Mouse (Mus musculus): ENCODE measurements at regions not wholly inside any gene's neighbourhood (a gene's known extent, or its start where the extent isn't known, plus 50 kb on each side); places are given as distances from the start of the nearest gene placed in this dataset.
A peak's percentile ranks its signal among the peaks of the same experiment; 100 is the strongest.

DNA sequence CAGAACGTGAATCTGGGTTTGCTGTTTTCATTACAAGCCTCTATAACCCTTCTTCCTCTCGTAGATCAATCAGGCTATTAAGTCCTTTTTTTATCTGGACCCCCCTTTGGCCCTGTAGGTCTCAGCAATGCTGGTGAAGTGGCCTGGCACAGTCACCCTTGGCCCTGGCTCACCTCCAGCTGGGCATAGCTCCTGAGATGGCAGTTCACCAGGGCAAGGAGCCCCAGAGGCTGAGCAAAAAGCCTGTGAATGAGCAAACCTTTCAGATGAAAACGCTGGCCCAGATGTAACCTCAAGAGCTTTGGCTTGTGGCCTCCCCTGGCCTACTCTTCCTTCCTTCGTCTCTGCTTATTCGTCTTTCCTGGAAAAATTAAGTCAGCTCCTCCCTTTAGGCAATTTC, 121.7 kb upstream of the Cdyl start:
- Histone ChIP-seq H3K27ac (replicated peaks; ENCODE audit: low read depth, low read length) (no peak overlapping the region), H3K9ac (ENCODE audit: low read length) (no peak overlapping the region), H3K36me3 (ENCODE audit: control insufficient read depth, insufficient read depth, low read length) (no peaks in the 10 kb centered on the region), H3K4me1 (ENCODE audit: control insufficient read depth, insufficient read depth, low read length) (0 out of 2 replicates have a peak, but pooled peaks cover 4% of the 10 kb centered on the region), H3K4me3 (ENCODE audit: low read depth, low read length) (no peak overlapping the region), H3K27me3 (ENCODE audit: control insufficient read depth, insufficient read depth, low read length) (no peaks in the 10 kb centered on the region), H3K4me2 (ENCODE audit: low read depth, severe bottlenecking) (no peak overlapping the region), H3K9me3 (ENCODE audit: control insufficient read depth, low read length) (no peaks in the 10 kb centered on the region)
- 80% methylated on average over 5 of the region's 5 CpGs for WGBS
- DNase-seq (ENCODE audit: low spot score): no peak
- no peak for ATAC-seq (ENCODE audit: insufficient number of reproducible peaks, low FRiP score, low TSS enrichment, low read depth)

DNA sequence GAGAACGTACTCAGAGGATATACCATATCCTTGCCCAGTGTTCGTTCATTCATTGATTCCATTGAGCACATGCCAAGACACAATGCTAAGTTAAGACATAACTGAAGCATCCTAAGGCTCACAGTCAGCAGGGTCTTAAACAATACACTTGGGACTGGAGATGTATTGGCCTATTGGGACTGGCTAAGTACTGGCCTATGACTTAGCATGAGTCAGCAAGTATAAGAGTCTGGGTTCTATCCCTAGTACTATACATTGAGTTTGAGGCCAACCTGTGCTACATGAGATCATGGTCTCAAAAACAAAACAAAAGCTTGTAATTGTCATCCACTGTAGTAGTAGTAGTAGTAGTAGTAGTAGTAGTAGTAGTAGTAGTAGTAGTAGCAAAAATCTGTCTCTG, 119.2 kb upstream of the Cdyl start:
- H3K4me2 ChIP-seq (ENCODE audit: low read depth, severe bottlenecking): no peak overlapping the region
- no peaks in the 10 kb centered on the region for H3K9me3 ChIP-seq (ENCODE audit: control insufficient read depth, low read length)
- H3K4me3 ChIP-seq (ENCODE audit: low read depth, low read length): no peak overlapping the region
- no peak overlapping the region for H3K9ac ChIP-seq (ENCODE audit: low read length)
- H3K4me1 ChIP-seq (ENCODE audit: control insufficient read depth, insufficient read depth, low read length): 0 out of 2 replicates have a peak, but pooled peaks cover 4% of the 10 kb centered on the region
- WGBS: 85% methylated on average over 2 of the region's 2 CpGs
- H3K27me3 ChIP-seq (ENCODE audit: control insufficient read depth, insufficient read depth, low read length): no peaks in the 10 kb centered on the region
- ATAC-seq (ENCODE audit: insufficient number of reproducible peaks, low FRiP score, low TSS enrichment, low read depth) (no peak), DNase-seq (ENCODE audit: low spot score) (no peak)
- no peaks in the 10 kb centered on the region for H3K36me3 ChIP-seq (ENCODE audit: control insufficient read depth, insufficient read depth, low read length)
- H3K27ac ChIP-seq (replicated peaks; ENCODE audit: low read depth, low read length): no peak overlapping the region

DNA sequence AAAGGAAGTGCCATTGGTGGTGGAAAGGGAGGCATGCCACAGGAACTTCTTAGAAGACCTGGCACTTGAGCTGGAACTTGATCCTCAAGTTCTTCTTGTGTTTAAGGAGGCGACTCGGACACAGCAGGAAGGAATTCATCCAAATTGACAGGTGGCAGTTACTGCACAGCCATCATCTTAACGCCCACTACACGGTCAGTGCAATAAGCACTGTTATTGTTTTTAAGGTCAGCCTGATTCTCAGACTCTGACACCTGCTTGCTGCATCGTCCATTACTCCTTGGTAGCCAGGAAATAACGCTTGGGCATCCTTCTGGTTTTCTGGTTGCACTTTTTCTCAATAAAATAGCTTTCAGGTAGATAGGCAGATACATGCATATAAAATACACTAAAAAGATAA, 118.6 kb upstream of the Cdyl start:
- 71% methylated on average over 6 of the region's 6 CpGs for WGBS
- ATAC-seq (ENCODE audit: insufficient number of reproducible peaks, low FRiP score, low TSS enrichment, low read depth) (no peak), DNase-seq (ENCODE audit: low spot score) (no peak)
- Histone ChIP-seq H3K4me2 (ENCODE audit: low read depth, severe bottlenecking) (no peak overlapping the region), H3K4me1 (ENCODE audit: control insufficient read depth, insufficient read depth, low read length) (0 out of 2 replicates have a peak, but pooled peaks cover 4% of the 10 kb centered on the region), H3K27ac (replicated peaks; ENCODE audit: low read depth, low read length) (no peak overlapping the region), H3K9me3 (ENCODE audit: control insufficient read depth, low read length) (no peaks in the 10 kb centered on the region), H3K4me3 (ENCODE audit: low read depth, low read length) (no peak overlapping the region), H3K27me3 (ENCODE audit: control insufficient read depth, insufficient read depth, low read length) (no peaks in the 10 kb centered on the region), H3K9ac (ENCODE audit: low read length) (no peak overlapping the region), H3K36me3 (ENCODE audit: control insufficient read depth, insufficient read depth, low read length) (no peaks in the 10 kb centered on the region)

DNA sequence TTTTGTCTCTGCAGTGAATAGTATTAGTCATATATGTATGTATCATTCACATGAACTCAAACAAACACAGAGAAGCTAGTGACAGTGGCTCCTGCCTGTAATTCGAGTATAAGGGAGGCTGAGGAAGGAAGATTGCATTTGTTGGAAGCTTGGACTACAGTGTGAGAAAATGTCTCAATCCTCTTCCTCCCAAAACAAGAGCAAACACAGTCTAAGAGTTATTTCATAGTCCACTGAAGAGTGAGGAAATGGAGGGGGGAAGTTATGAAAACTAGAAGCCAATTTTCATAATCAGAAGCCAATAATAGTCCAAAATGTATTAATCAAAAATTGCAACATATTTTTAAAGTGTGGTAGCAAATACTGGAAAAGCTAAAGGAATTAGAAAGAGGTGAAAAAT, 95.6 kb upstream of the Cdyl start:
- no peaks in the 10 kb centered on the region for H3K36me3 ChIP-seq (ENCODE audit: control insufficient read depth, insufficient read depth, low read length)
- H3K27me3 ChIP-seq (ENCODE audit: control insufficient read depth, insufficient read depth, low read length): no peaks in the 10 kb centered on the region
- no peaks in the 10 kb centered on the region for H3K9me3 ChIP-seq (ENCODE audit: control insufficient read depth, low read length)
- no peak for ATAC-seq (ENCODE audit: insufficient number of reproducible peaks, low FRiP score, low TSS enrichment, low read depth)
- H3K27ac ChIP-seq (replicated peaks; ENCODE audit: low read depth, low read length): no peak overlapping the region
- no peak for DNase-seq (ENCODE audit: low spot score)
- H3K4me1 ChIP-seq (ENCODE audit: control insufficient read depth, insufficient read depth, low read length): no peaks in the 10 kb centered on the region
- WGBS: 60% methylated on average over 1 of the region's 1 CpGs
- H3K4me3 ChIP-seq (ENCODE audit: low read depth, low read length): no peak overlapping the region
- no peak overlapping the region for H3K4me2 ChIP-seq (ENCODE audit: low read depth, severe bottlenecking)
- H3K9ac ChIP-seq (ENCODE audit: low read length): no peak overlapping the region

DNA sequence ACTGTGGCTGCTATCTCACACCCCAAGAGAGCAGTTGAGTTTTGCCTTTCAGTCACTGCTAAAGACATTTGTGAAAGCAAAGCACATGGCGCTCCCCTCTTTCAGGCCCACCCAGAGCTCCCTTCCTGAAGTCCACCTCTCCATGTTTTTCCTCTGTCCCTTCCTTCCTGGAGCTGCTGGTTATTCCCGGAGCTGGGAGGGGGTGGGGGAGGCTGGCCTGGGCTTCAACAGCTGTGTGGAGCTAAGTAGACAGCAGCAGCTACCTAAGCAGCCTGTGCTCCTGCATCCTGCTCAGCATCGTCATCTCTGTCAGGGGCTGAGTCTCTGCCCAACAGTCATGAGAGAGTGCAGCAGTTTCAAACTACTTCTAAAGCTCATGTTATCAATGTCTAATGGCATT, 78.0 kb upstream of the Cdyl start:
- WGBS: 25% methylated on average over 3 of the region's 3 CpGs
- no peak overlapping the region for H3K4me3 ChIP-seq (ENCODE audit: low read depth, low read length)
- H3K9ac ChIP-seq (ENCODE audit: low read length): no peak overlapping the region
- ATAC-seq (ENCODE audit: insufficient number of reproducible peaks, low FRiP score, low TSS enrichment, low read depth): peak; percentile 81; the same call in 1 of the 2 replicates
- DNase-seq (ENCODE audit: low spot score): peak; percentile 82
- no peak overlapping the region for H3K4me2 ChIP-seq (ENCODE audit: low read depth, severe bottlenecking)
- no peaks in the 10 kb centered on the region for H3K9me3 ChIP-seq (ENCODE audit: control insufficient read depth, low read length)
- no peak overlapping the region for H3K27ac ChIP-seq (replicated peaks; ENCODE audit: low read depth, low read length)
- H3K4me1 ChIP-seq (ENCODE audit: control insufficient read depth, insufficient read depth, low read length): no peaks in the 10 kb centered on the region
- no peaks in the 10 kb centered on the region for H3K36me3 ChIP-seq (ENCODE audit: control insufficient read depth, insufficient read depth, low read length)
- H3K27me3 ChIP-seq (ENCODE audit: control insufficient read depth, insufficient read depth, low read length): no peaks in the 10 kb centered on the region

DNA sequence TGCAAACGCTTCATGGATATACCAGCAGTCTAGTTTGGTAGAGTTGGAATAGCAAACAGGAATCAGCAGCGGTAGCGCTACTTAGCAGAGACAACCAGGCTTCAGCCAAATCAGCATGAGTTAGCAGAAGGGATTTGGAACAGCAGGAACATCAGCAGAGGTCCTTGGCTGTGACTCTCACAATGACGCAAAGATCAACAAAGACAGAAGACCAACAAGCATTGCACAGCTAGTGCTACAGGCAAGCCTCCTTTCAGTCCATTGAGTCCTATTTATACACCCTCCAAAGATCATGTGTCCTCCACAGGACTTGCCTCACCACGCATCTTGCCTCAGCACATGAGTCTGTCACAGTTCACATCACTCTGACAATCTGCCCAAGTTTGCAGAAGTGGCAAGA, 61.6 kb upstream of the Cdyl start:
- Histone ChIP-seq H3K4me1 (ENCODE audit: control insufficient read depth, insufficient read depth, low read length) (no peaks in the 10 kb centered on the region), H3K4me3 (ENCODE audit: low read depth, low read length) (no peak overlapping the region), H3K9ac (ENCODE audit: low read length) (no peak overlapping the region), H3K9me3 (ENCODE audit: control insufficient read depth, low read length) (no peaks in the 10 kb centered on the region), H3K36me3 (ENCODE audit: control insufficient read depth, insufficient read depth, low read length) (no peaks in the 10 kb centered on the region), H3K4me2 (ENCODE audit: low read depth, severe bottlenecking) (no peak overlapping the region), H3K27me3 (ENCODE audit: control insufficient read depth, insufficient read depth, low read length) (no peaks in the 10 kb centered on the region), H3K27ac (replicated peaks; ENCODE audit: low read depth, low read length) (no peak overlapping the region)
- WGBS: 95% methylated on average over 5 of the region's 5 CpGs
- ATAC-seq (ENCODE audit: insufficient number of reproducible peaks, low FRiP score, low TSS enrichment, low read depth): no peak
- no peak for DNase-seq (ENCODE audit: low spot score)

DNA sequence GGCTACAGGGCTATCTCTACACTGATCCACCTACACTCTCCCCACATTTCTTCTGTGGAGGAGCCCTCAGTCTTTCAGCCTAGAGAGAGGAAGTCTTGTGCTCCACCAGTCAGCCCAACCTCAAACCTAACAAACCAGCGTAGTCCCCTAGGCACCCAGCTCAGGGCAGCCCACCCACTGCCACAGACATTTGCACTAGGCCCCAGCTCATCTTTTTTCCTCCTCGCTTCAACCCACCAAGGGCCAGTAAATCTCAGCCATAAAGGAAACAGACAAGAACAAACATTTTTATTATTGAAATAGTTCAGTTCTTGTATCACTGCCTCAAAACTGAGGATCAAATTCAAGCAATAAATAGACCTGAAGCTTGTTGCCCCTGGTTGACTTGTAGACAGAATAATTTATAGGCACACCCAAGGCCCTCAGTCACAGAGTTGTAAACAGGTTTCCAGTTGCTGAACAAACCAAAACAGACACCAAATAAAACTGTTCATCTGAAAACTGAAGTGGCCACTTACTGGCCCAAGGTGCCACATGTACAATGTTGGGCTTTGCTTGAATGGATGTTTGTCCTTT, 58.0 kb upstream of the Cdyl start:
- Histone ChIP-seq H3K27me3 (ENCODE audit: control insufficient read depth, insufficient read depth, low read length) (no peaks in the 10 kb centered on the region), H3K9ac (ENCODE audit: low read length) (no peak overlapping the region), H3K4me2 (ENCODE audit: low read depth, severe bottlenecking) (no peak overlapping the region), H3K9me3 (ENCODE audit: control insufficient read depth, low read length) (no peaks in the 10 kb centered on the region), H3K36me3 (ENCODE audit: control insufficient read depth, insufficient read depth, low read length) (no peaks in the 10 kb centered on the region), H3K4me3 (ENCODE audit: low read depth, low read length) (no peak overlapping the region), H3K4me1 (ENCODE audit: control insufficient read depth, insufficient read depth, low read length) (no peaks in the 10 kb centered on the region), H3K27ac (replicated peaks; ENCODE audit: low read depth, low read length) (no peak overlapping the region)
- whole genome bisulfite sequencing: 80% methylated on average over 2 of the region's 2 CpGs
- ATAC-seq (ENCODE audit: insufficient number of reproducible peaks, low FRiP score, low TSS enrichment, low read depth): no peak
- no peak for DNase-seq (ENCODE audit: low spot score)

DNA sequence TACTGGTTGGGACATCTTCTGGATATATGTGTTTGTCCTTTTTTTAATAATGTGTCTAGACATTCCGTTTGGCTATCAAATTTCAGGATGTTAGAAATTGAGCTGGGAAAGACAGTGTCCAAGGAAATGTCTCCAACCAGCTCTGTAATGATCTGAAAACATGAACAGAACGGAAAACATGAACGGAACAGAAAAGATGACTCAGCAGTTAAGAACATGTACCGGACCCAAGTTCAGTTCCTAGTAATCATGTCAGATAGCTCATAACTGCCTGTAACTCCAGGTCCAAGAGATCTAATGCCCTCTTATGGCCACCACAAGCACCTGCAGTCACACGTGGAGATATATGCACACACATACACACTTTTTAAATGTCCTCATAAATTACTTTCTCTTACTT, 56.6 kb upstream of the Cdyl start:
- H3K36me3 ChIP-seq (ENCODE audit: control insufficient read depth, insufficient read depth, low read length): no peaks in the 10 kb centered on the region
- H3K27ac ChIP-seq (replicated peaks; ENCODE audit: low read depth, low read length): no peak overlapping the region
- H3K9me3 ChIP-seq (ENCODE audit: control insufficient read depth, low read length): no peaks in the 10 kb centered on the region
- no peaks in the 10 kb centered on the region for H3K4me1 ChIP-seq (ENCODE audit: control insufficient read depth, insufficient read depth, low read length)
- 94% methylated on average over 5 of the region's 5 CpGs for WGBS
- ATAC-seq (ENCODE audit: insufficient number of reproducible peaks, low FRiP score, low TSS enrichment, low read depth): no peak
- H3K9ac ChIP-seq (ENCODE audit: low read length): no peak overlapping the region
- no peak overlapping the region for H3K4me2 ChIP-seq (ENCODE audit: low read depth, severe bottlenecking)
- no peak overlapping the region for H3K4me3 ChIP-seq (ENCODE audit: low read depth, low read length)
- no peak for DNase-seq (ENCODE audit: low spot score)
- no peaks in the 10 kb centered on the region for H3K27me3 ChIP-seq (ENCODE audit: control insufficient read depth, insufficient read depth, low read length)

DNA sequence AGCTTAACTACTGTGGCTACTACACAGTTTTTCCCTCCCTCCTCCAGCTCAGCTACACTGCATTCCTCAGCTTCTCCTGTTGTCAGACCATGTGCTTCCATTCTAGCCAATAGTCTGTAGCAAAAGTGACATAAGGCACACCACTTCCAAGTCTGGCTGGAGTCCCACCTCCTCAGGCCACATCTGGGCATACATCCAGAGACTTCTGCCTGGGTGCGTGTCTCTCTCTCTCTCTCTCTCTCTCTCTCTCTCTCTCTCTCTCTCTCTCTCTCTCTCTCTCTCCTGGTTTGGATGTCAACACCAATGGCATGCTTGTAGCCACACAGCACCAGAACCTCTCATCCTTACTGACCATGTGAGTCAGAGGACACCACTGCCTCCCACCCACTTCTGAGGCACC, 55.6 kb upstream of the Cdyl start:
- DNase-seq (ENCODE audit: low spot score) (no peak), ATAC-seq (ENCODE audit: insufficient number of reproducible peaks, low FRiP score, low TSS enrichment, low read depth) (no peak)

More for the DNA sequence above, 55.6 kb upstream of the Cdyl start:
- H3K27me3 ChIP-seq (ENCODE audit: control insufficient read depth, insufficient read depth, low read length): no peaks in the 10 kb centered on the region
- no peak overlapping the region for H3K4me2 ChIP-seq (ENCODE audit: low read depth, severe bottlenecking)
- H3K4me1 ChIP-seq (ENCODE audit: control insufficient read depth, insufficient read depth, low read length): no peaks in the 10 kb centered on the region
- no peaks in the 10 kb centered on the region for H3K36me3 ChIP-seq (ENCODE audit: control insufficient read depth, insufficient read depth, low read length)
- no peak overlapping the region for H3K4me3 ChIP-seq (ENCODE audit: low read depth, low read length)
- no peaks in the 10 kb centered on the region for H3K9me3 ChIP-seq (ENCODE audit: control insufficient read depth, low read length)
- no peak overlapping the region for H3K27ac ChIP-seq (replicated peaks; ENCODE audit: low read depth, low read length)
- WGBS: 100% methylated on average over 1 of the region's 1 CpGs
- H3K9ac ChIP-seq (ENCODE audit: low read length): no peak overlapping the region

Data from limb, embryonic 11.5 days (tissue).